Mouse (Mus musculus) adrenal gland, adult 10 weeks (tissue): Measurements from ENCODE around the gene Tmc2. TPM values are rescaled to one million over a fixed set of nuclear protein-coding genes. Genes with fewer than 3 reads are reported as not detected.

Source experiments
- polyA plus RNA-seq: library from polyadenylated mRNA; stranded (reverse); fragments of 350-450 nt; fragmentation: Illumina TruSeq; extraction: RNeasy Lipid Tissue Mini Kit (QIAGEN cat#74804); gene quantifications from one replicate; pipeline ENCODE4 v1.2.3, GENCODE M21; 2014; ENCODE audit warnings: low read depth, low replicate concordance

The Tmc2 gene
- polyA plus RNA-seq, result not detected

DNA sequence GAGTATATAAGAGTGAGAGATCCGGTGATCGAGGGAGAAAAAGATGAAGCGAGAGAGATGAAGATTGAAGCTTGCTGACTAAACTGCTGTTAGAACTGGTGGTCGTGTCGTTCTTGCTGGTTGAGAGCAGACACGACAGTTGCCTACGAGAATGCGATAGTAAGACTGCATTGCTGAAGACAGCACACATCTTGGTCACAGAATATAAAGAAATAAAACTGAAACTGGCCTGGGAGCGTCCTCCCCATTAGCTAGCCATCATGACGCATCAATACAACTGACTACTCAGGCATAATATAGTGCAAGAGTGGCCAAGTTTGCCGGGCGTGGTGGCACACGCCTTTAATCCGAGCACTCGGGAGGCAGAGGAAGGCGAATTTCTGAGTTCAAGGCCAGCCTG, at the start of gene Tmc2:
Gene Tmc2 (plus strand): TSS at position 301 of the 400 bp plus-strand sequence.

DNA sequence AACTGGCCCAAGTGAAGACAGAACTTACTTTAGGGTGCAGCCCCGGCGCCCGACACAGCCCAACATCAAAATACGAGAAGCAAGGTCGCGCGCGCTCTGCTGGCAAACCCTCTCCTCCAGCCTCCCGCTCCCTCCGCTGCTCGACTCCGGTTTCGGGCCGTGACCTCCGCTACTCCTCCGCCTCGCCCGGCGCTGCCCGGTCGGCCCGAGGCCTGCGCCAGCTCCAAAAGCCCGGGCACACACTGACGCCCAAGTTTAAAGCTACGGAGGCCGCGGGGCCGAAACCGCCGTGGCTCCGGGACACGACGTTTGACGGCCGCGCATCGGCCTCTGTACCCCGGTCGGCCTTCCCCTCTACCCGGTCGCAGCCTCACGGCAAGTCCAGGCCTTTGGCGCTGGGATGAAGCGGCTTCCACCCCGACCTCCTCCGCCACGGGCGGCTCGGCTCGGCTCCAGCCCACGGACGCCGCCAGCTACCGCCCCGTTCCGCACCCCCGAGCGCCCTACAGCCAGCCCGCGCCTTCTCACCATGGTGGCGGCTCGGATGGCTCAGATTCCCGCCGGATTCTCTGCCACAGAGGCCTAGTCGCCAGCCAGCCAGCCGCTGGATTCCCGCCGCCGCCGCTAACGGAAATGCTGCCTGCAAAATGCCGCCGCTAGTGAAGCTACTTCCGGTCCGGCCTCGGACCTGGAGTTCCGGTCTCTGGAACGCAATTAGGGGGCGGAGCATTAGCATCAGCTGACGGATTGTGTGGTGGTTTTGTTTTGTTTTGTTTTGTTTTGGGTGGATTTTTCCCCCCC, 16.1 kb upstream of the Tmc2 start, which contains the start of gene Snrpb:
Gene Snrpb (minus strand): TSS at position 698 of the 801 bp plus-strand sequence.

DNA sequence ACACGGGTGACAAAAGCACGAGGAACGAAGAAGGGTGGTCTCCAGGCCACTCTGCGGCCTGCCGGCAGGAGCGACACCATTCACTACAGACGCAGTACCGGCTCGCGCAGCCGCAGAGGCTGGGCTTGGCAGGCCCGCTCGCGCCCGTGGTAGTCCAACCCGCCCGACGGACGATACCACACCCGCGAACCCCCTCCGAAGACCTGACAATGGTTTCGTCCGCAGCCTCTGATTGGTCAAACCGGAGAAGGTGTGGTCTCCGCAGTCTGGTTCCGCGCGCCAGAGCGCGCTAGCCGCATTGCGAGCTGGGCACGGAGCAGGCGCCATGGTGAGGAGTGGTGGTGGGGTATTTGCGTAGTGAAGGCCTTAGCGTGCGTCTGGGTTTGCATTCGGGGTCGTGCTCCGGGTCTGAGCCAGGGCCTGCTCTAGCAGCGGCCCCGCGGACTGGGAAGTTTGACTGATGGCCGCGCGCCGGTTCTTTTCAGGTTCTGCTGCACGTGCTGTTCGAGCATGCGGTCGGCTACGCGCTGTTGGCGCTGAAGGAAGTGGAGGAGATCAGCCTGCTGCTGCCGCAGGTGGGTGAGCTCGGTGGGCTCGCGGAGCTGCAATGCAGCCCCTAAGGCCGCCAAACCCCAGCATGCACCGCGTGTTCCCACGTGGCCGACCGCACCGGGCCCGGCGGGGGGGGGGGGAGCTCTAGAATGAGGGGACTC, 79.3 kb downstream of the Tmc2 start, which contains the start of gene Nop56:
Gene Nop56 (plus strand): TSS at position 282 of the 713 bp plus-strand sequence.

DNA sequence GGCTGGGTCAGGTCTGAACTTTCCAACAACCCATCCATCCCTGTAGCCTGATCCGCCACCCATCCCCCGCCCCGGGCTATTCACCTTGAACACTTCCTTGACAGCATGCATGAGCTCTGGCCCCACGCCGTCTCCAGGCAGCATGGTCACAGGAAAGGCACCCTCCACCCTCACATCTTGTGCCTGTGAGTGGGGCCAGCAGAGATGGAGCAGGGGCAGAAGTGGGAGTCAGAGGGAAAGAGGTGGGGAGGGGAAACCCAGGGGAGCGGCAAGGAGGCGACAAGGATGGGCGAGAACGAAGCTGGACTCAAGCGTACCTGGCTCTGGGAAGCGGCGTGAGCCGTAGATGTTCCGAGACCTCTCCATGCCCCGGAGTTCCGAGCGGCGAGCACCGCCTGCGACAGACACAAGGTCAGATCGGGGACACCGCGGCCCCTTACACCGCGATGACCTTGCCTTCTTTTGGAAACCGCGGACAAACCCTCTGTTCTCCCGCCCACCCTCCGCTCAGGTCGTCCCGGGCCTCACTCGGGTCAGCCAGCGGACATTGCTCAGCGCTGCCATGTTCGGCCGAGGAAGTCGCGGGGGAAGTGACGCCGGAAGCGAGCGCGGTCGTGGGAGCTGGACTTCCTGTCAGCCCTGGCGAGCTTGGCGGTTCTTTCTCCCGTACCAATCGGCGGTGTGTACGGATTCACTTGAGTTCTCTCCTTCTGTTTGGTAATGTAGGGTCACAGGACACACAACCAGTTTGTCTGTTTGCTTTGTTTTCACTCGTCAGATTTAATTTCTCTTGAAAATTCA, 89.1 kb downstream of the Tmc2 start, which contains the start of gene Idh3b:
Gene Idh3b (minus strand): TSS at position 694 of the 801 bp plus-strand sequence.

DNA sequence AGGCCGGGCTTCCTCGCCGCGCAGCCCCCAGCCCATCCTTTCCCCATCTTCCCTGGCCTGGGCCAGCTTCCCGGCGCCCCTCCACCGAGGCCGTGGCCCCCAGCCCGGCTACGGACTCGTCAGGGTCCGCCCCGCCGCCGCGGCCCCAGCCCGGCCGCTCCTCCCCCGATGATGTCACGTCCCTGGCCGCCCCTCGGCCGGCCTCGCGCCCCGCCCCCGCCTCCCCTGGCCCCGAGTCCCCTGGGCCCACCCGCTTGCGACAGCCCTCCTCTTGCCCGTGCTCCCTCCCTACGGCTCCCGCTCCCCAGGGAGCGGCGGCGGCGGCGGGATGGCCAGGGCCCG, 99.9 kb downstream of the Tmc2 start, which contains the start of gene Ebf4:
Gene Ebf4 (plus strand): TSS at position 234 of the 342 bp plus-strand sequence.

Other genes with a start within 250 kb of the Tmc2 start
- 0.47 TPM for gene Tgm3, start 182.8 kb upstream of the Tmc2 start, polyA plus RNA-seq
- gene Tgm6, start 82.8 kb upstream of the Tmc2 start, polyA plus RNA-seq, result not detected
- gene Snrpb, start 15.8 kb upstream of the Tmc2 start, polyA plus RNA-seq, result 15.5 TPM
- gene Nop56, start 79.2 kb downstream of the Tmc2 start, polyA plus RNA-seq, result 87.1 TPM
- 131 TPM for gene Idh3b, start 89.4 kb downstream of the Tmc2 start, polyA plus RNA-seq
- 0.52 TPM for gene Ebf4, start 100.0 kb downstream of the Tmc2 start, polyA plus RNA-seq
- 0.29 TPM for gene Cpxm1, start 202.4 kb downstream of the Tmc2 start, polyA plus RNA-seq
- not detected for gene Gm28372, start 210.0 kb downstream of the Tmc2 start, polyA plus RNA-seq
- gene 1700020A23Rik, start 210.1 kb downstream of the Tmc2 start, polyA plus RNA-seq, result not detected
- not detected for gene Tmem239, start 211.3 kb downstream of the Tmc2 start, polyA plus RNA-seq
- 23.9 TPM for gene Vps16, start 229.1 kb downstream of the Tmc2 start, polyA plus RNA-seq
- 5.9 TPM for gene Pced1a, start 229.5 kb downstream of the Tmc2 start, polyA plus RNA-seq